Mouse (Mus musculus) right cerebral cortex, adult 2 months (tissue): ENCODE results near the gene Mdh1b.

Experiments used
- DNase-seq, 2 experiments: peaks; one replicate each; pipeline ENCODE4 v3.0.0; 2021 to 2022; ENCODE audit warnings: low spot score in 2 of 2

The Mdh1b gene

GRCm38 (mm10) chr1:63730240-63730771 lies at the start of gene Mdh1b, which contains the start of gene Fastkd2:
TSS of gene Mdh1b (minus strand) at chr1:63730318.
TSS of gene Fastkd2 (plus strand) at chr1:63730614.
- peak; percentile 93 to 94 for DNase-seq

GRCm38 (mm10) chr1:63776902-63777630 lies 46.9 kb upstream of the Mdh1b start:
- DNase-seq = no peak

GRCm38 (mm10) chr1:63776396-63776795 lies 46.3 kb upstream of the Mdh1b start:
- DNase-seq = no peak

GRCm38 (mm10) chr1:63770309-63770708 lies 40.2 kb upstream of the Mdh1b start:
- peak; percentile 44 to 47 for DNase-seq

GRCm38 (mm10) chr1:63769167-63769566 lies 39.0 kb upstream of the Mdh1b start, which contains the start of gene 4933402D24Rik:
TSS of gene 4933402D24Rik (minus strand) at chr1:63769267.
- DNase-seq = no peak

GRCm38 (mm10) chr1:63768112-63768511 lies 38.0 kb upstream of the Mdh1b start:
- no peak for DNase-seq

GRCm38 (mm10) chr1:63764395-63764794 lies 34.3 kb upstream of the Mdh1b start:
- no peak for DNase-seq

- DNase-seq = no peak
Measured at GRCm38 (mm10) chr1:63763881-63764386, 33.8 kb upstream of the Mdh1b start.

- DNase-seq = peak; percentile 67 to 82
Measured at GRCm38 (mm10) chr1:63763212-63763694, 33.1 kb upstream of the Mdh1b start.

- no peak for DNase-seq
Measured at GRCm38 (mm10) chr1:63756005-63756404, 25.9 kb upstream of the Mdh1b start.

GRCm38 (mm10) chr1:63729796-63730195 lies 322 bp downstream of the Mdh1b start:
- no peak for DNase-seq

- DNase-seq = peak; percentile 14 to 20
Measured at GRCm38 (mm10) chr1:63720161-63720560, 10.0 kb downstream of the Mdh1b start.

GRCm38 (mm10) chr1:63708876-63709275 lies 21.2 kb downstream of the Mdh1b start:
- no peak for DNase-seq

- no peak for DNase-seq
Measured at GRCm38 (mm10) chr1:63705733-63706132, 24.4 kb downstream of the Mdh1b start.

- DNase-seq = no peak
Measured at GRCm38 (mm10) chr1:63696861-63697260, 33.3 kb downstream of the Mdh1b start.

GRCm38 (mm10) chr1:63686827-63687226 lies 43.3 kb downstream of the Mdh1b start, which contains the start of gene Dytn:
TSS of gene Dytn (minus strand) at chr1:63686927.
- no peak for DNase-seq

GRCm38 (mm10) chr1:63675975-63676374 lies 54.1 kb downstream of the Mdh1b start:
- no peak for DNase-seq

- peak in 1 of 2 experiments; percentile 5 for DNase-seq
Measured at GRCm38 (mm10) chr1:63668852-63669160, 61.3 kb downstream of the Mdh1b start.

GRCm38 (mm10) chr1:63667949-63668851 lies 61.9 kb downstream of the Mdh1b start:
- DNase-seq = peak in 1 of 2 experiments; percentile 28

GRCm38 (mm10) chr1:63667201-63667948 lies 62.7 kb downstream of the Mdh1b start:
- DNase-seq = no peak

- DNase-seq = no peak
Measured at GRCm38 (mm10) chr1:63666089-63666488, 64.0 kb downstream of the Mdh1b start.
